Mouse (Mus musculus) small intestine, adult 2 months (tissue): Measurements from ENCODE around the gene Cdh5.

ENCODE experiments used
- CTCF ChIP-seq: fragments of 200-500 bp; IDR thresholded peaks from 2 replicates; pipeline ENCODE4 v1.5.1; 2012; ENCODE audit warnings: low read depth, mild to moderate bottlenecking, control low read depth, inconsistent platforms, low read length, moderate library complexity, mixed read lengths; ENCODE audit not compliant: insufficient replicate concordance, insufficient read length; ENCODE audit errors: extremely low read depth
- POLR2A ChIP-seq: fragments of 200-500 bp; IDR thresholded peaks from 2 replicates; pipeline ENCODE4 v1.6.1; 2012; ENCODE audit warnings: low read depth, mild to moderate bottlenecking, control low read depth, inconsistent platforms, low read length, moderate library complexity

GRCm38 (mm10) chr8:104134521-104134920, 33.1 kb downstream of the Cdh5 start:
- TF ChIP-seq CTCF (no peak), POLR2A (no peak)
